Mouse (Mus musculus): Measurements from ENCODE around the gene Il12a. TPM values are rescaled to one million over a fixed set of nuclear protein-coding genes. Genes with fewer than 3 reads are reported as not detected.

Il12a gene
- polyA plus RNA-seq (2014; fragmentation: Nextera tagmentation; extraction: Ambion mirVana), result not detected in 2 replicates

GRCm38 (mm10) chr3:68690344-68690743 lies at the start of gene Il12a:
Gene Il12a (plus strand): TSS chr3:68690644.
- Histone ChIP-seq H3K27ac (replicated peaks; ENCODE audit: low read depth, low read length) (no peak within 1 kb of the TSS), H3K4me1 (ENCODE audit: control insufficient read depth, insufficient read depth, low read length) (peaks cover 5% of the 10 kb centered on the region; the same call in 1 of the 2 replicates), H3K36me3 (ENCODE audit: control insufficient read depth, insufficient read depth, low read length) (no peaks in the 10 kb centered on the region), H3K9ac (replicated peaks; ENCODE audit: low read length) (no peak within 1 kb of the TSS), H3K9me3 (ENCODE audit: control insufficient read depth, low read length) (no peaks in the 10 kb centered on the region), H3K27me3 (ENCODE audit: control insufficient read depth, insufficient read depth, low read length) (no peaks in the 10 kb centered on the region), H3K4me2 (ENCODE audit: low read length) (no peak within 1 kb of the TSS), H3K4me3 (replicated peaks; ENCODE audit: low read depth, low read length) (no peak within 1 kb of the TSS)
- ATAC-seq (ENCODE audit: low FRiP score, low TSS enrichment) (no peak), DNase-seq (no peak)
- 90% methylated on average over 4 of the region's 4 CpGs for WGBS

- no peaks in the 10 kb centered on the region for H3K4me1 ChIP-seq (ENCODE audit: control insufficient read depth, insufficient read depth, low read length)
- WGBS, result 92% methylated on average over 7 of the region's 7 CpGs
- ATAC-seq (ENCODE audit: low FRiP score, low TSS enrichment) (no peak), DNase-seq (no peak)
- no peak overlapping the region for H3K4me3 ChIP-seq (replicated peaks; ENCODE audit: low read depth, low read length)
- no peaks in the 10 kb centered on the region for H3K9me3 ChIP-seq (ENCODE audit: control insufficient read depth, low read length)
- H3K9ac ChIP-seq (replicated peaks; ENCODE audit: low read length), result no peak overlapping the region
- no peaks in the 10 kb centered on the region for H3K27me3 ChIP-seq (ENCODE audit: control insufficient read depth, insufficient read depth, low read length)
- no peaks in the 10 kb centered on the region for H3K36me3 ChIP-seq (ENCODE audit: control insufficient read depth, insufficient read depth, low read length)
- no peak overlapping the region for H3K27ac ChIP-seq (replicated peaks; ENCODE audit: low read depth, low read length)
- no peak overlapping the region for H3K4me2 ChIP-seq (ENCODE audit: low read length)
These were observed 47.5 kb upstream of the Il12a start for GRCm38 (mm10) chr3:68642935-68643334.

GRCm38 (mm10) chr3:68646387-68647130 lies 43.9 kb upstream of the Il12a start:
- 88% methylated on average over 6 of the region's 6 CpGs for WGBS
- H3K27ac ChIP-seq (replicated peaks; ENCODE audit: low read depth, low read length), result no peak overlapping the region
- no peaks in the 10 kb centered on the region for H3K9me3 ChIP-seq (ENCODE audit: control insufficient read depth, low read length)
- ATAC-seq (ENCODE audit: low FRiP score, low TSS enrichment) (no peak), DNase-seq (no peak)
- no peaks in the 10 kb centered on the region for H3K36me3 ChIP-seq (ENCODE audit: control insufficient read depth, insufficient read depth, low read length)
- no peaks in the 10 kb centered on the region for H3K4me1 ChIP-seq (ENCODE audit: control insufficient read depth, insufficient read depth, low read length)
- no peak overlapping the region for H3K4me2 ChIP-seq (ENCODE audit: low read length)
- H3K27me3 ChIP-seq (ENCODE audit: control insufficient read depth, insufficient read depth, low read length), result no peaks in the 10 kb centered on the region
- H3K9ac ChIP-seq (replicated peaks; ENCODE audit: low read length), result no peak overlapping the region
- no peak overlapping the region for H3K4me3 ChIP-seq (replicated peaks; ENCODE audit: low read depth, low read length)

GRCm38 (mm10) chr3:68647282-68647681 lies 43.2 kb upstream of the Il12a start:
- 95% methylated on average over 3 of the region's 3 CpGs for WGBS
- no peak for ATAC-seq (ENCODE audit: low FRiP score, low TSS enrichment)

GRCm38 (mm10) chr3:68650251-68650650 lies 40.2 kb upstream of the Il12a start:
- no peak for ATAC-seq (ENCODE audit: low FRiP score, low TSS enrichment)
- 91% methylated on average over 3 of the region's 3 CpGs for WGBS
- Histone ChIP-seq H3K36me3 (ENCODE audit: control insufficient read depth, insufficient read depth, low read length) (no peaks in the 10 kb centered on the region), H3K27me3 (ENCODE audit: control insufficient read depth, insufficient read depth, low read length) (no peaks in the 10 kb centered on the region), H3K9me3 (ENCODE audit: control insufficient read depth, low read length) (no peaks in the 10 kb centered on the region), H3K4me2 (ENCODE audit: low read length) (no peak overlapping the region), H3K4me1 (ENCODE audit: control insufficient read depth, insufficient read depth, low read length) (no peaks in the 10 kb centered on the region), H3K4me3 (replicated peaks; ENCODE audit: low read depth, low read length) (no peak overlapping the region), H3K9ac (replicated peaks; ENCODE audit: low read length) (no peak overlapping the region), H3K27ac (replicated peaks; ENCODE audit: low read depth, low read length) (no peak overlapping the region)
- no peak for DNase-seq

More at GRCm38 (mm10) chr3:68647282-68647681, 43.2 kb upstream of the Il12a start:
- DNase-seq, result no peak
- H3K9me3 ChIP-seq (ENCODE audit: control insufficient read depth, low read length), result no peaks in the 10 kb centered on the region
- H3K27ac ChIP-seq (replicated peaks; ENCODE audit: low read depth, low read length), result no peak overlapping the region
- H3K4me3 ChIP-seq (replicated peaks; ENCODE audit: low read depth, low read length), result no peak overlapping the region
- no peak overlapping the region for H3K4me2 ChIP-seq (ENCODE audit: low read length)
- H3K27me3 ChIP-seq (ENCODE audit: control insufficient read depth, insufficient read depth, low read length), result no peaks in the 10 kb centered on the region
- no peak overlapping the region for H3K9ac ChIP-seq (replicated peaks; ENCODE audit: low read length)
- H3K36me3 ChIP-seq (ENCODE audit: control insufficient read depth, insufficient read depth, low read length), result no peaks in the 10 kb centered on the region
- H3K4me1 ChIP-seq (ENCODE audit: control insufficient read depth, insufficient read depth, low read length), result no peaks in the 10 kb centered on the region

- Histone ChIP-seq H3K4me3 (replicated peaks; ENCODE audit: low read depth, low read length) (no peak overlapping the region), H3K4me2 (ENCODE audit: low read length) (no peak overlapping the region), H3K4me1 (ENCODE audit: control insufficient read depth, insufficient read depth, low read length) (no peaks in the 10 kb centered on the region), H3K36me3 (ENCODE audit: control insufficient read depth, insufficient read depth, low read length) (no peaks in the 10 kb centered on the region), H3K27me3 (ENCODE audit: control insufficient read depth, insufficient read depth, low read length) (no peaks in the 10 kb centered on the region), H3K9me3 (ENCODE audit: control insufficient read depth, low read length) (no peaks in the 10 kb centered on the region), H3K9ac (replicated peaks; ENCODE audit: low read length) (no peak overlapping the region), H3K27ac (replicated peaks; ENCODE audit: low read depth, low read length) (no peak overlapping the region)
- 92% methylated on average over 4 of the region's 4 CpGs for WGBS
- no peak for ATAC-seq (ENCODE audit: low FRiP score, low TSS enrichment)
- no peak for DNase-seq
These were observed 33.7 kb upstream of the Il12a start for GRCm38 (mm10) chr3:68656607-68657352.

GRCm38 (mm10) chr3:68657589-68658245 lies 32.7 kb upstream of the Il12a start:
- Histone ChIP-seq H3K36me3 (ENCODE audit: control insufficient read depth, insufficient read depth, low read length) (no peaks in the 10 kb centered on the region), H3K4me3 (replicated peaks; ENCODE audit: low read depth, low read length) (no peak overlapping the region), H3K9me3 (ENCODE audit: control insufficient read depth, low read length) (no peaks in the 10 kb centered on the region), H3K9ac (replicated peaks; ENCODE audit: low read length) (no peak overlapping the region), H3K27me3 (ENCODE audit: control insufficient read depth, insufficient read depth, low read length) (no peaks in the 10 kb centered on the region), H3K27ac (replicated peaks; ENCODE audit: low read depth, low read length) (no peak overlapping the region), H3K4me2 (ENCODE audit: low read length) (no peak overlapping the region), H3K4me1 (ENCODE audit: control insufficient read depth, insufficient read depth, low read length) (no peaks in the 10 kb centered on the region)
- 56% methylated on average over 9 of the region's 9 CpGs for WGBS
- DNase-seq (no peak), ATAC-seq (ENCODE audit: low FRiP score, low TSS enrichment) (no peak)

- WGBS, result 94% methylated on average over 6 of the region's 6 CpGs
- H3K4me2 ChIP-seq (ENCODE audit: low read length), result no peak overlapping the region
- no peaks in the 10 kb centered on the region for H3K9me3 ChIP-seq (ENCODE audit: control insufficient read depth, low read length)
- H3K27ac ChIP-seq (replicated peaks; ENCODE audit: low read depth, low read length), result no peak overlapping the region
- H3K9ac ChIP-seq (replicated peaks; ENCODE audit: low read length), result no peak overlapping the region
- H3K4me3 ChIP-seq (replicated peaks; ENCODE audit: low read depth, low read length), result no peak overlapping the region
- H3K4me1 ChIP-seq (ENCODE audit: control insufficient read depth, insufficient read depth, low read length), result peaks cover 7% of the 10 kb centered on the region; the same call in 1 of the 2 replicates
- no peaks in the 10 kb centered on the region for H3K36me3 ChIP-seq (ENCODE audit: control insufficient read depth, insufficient read depth, low read length)
- ATAC-seq (ENCODE audit: low FRiP score, low TSS enrichment) (no peak), DNase-seq (no peak)
- no peaks in the 10 kb centered on the region for H3K27me3 ChIP-seq (ENCODE audit: control insufficient read depth, insufficient read depth, low read length)
These were observed 30.4 kb upstream of the Il12a start for GRCm38 (mm10) chr3:68659996-68660395.
